Mouse (Mus musculus): ENCODE results near the gene Dlat. TPM values are rescaled to one million over a fixed set of nuclear protein-coding genes. Genes with fewer than 3 reads are reported as not detected.

Dlat gene
- total RNA-seq (2014; fragmentation: Nextera tagmentation) (60.6 and 61.3 TPM in 2 replicates), total RNA-seq (2017) (55.2 and 60.0 TPM in 2 replicates), polyA plus RNA-seq (2012) (36.1 and 47.2 TPM in 2 replicates)

- ATAC-seq (ENCODE audit: extremely low read depth, insufficient number of reproducible peaks, low FRiP score, poor library complexity, severe bottlenecking) = peak; percentile 45
- Histone ChIP-seq H3K9me3 (replicated peaks) (no peaks in the 10 kb centered on the region), H3K36me3 (replicated peaks) (peaks cover 26% of the 10 kb centered on the region), H3K4me1 (ENCODE audit: insufficient read depth, low read depth, low read length) (peaks cover 14% of the 10 kb centered on the region), H3K4me3 (ENCODE audit: low read depth, low read length) (peak within 1 kb of the TSS; percentile 95), H3K27me3 (ENCODE audit: insufficient read depth, low read length) (no peaks in the 10 kb centered on the region)
- DNase-seq (ENCODE audit: low spot score) = peak; percentile 93
- TF ChIP-seq GATA1 (IDR thresholded peaks at IDR 0.05; ENCODE audit: borderline replicate concordance, low read length) = no peak
- TF ChIP-seq CTCF (IDR thresholded peaks at IDR 0.05; ENCODE audit: low read depth, low read length) = no peak
- TF ChIP-seq GATA2 (IDR thresholded peaks at IDR 0.05; ENCODE audit: borderline replicate concordance, low read depth, low read length) = no peak
- no peak for TF ChIP-seq POLR2AphosphoS5 (IDR thresholded peaks at IDR 0.05; ENCODE audit: insufficient replicate concordance, low read depth, low read length)
- TF ChIP-seq TAL1 (conservative IDR thresholded peaks at IDR 0.05; ENCODE audit: low read depth, low read length) = no peak
Measured at GRCm38 (mm10) chr9:50659392-50660217, at the start of gene Dlat. Gene Dlat, minus strand, starts transcription at chr9:50659780.

- H3K4me1 ChIP-seq (ENCODE audit: insufficient read depth, low read depth, low read length) = no peaks in the 10 kb centered on the region
- TF ChIP-seq GATA2 (IDR thresholded peaks at IDR 0.05; ENCODE audit: borderline replicate concordance, low read depth, low read length) (no peak), GATA1 (IDR thresholded peaks at IDR 0.05; ENCODE audit: borderline replicate concordance, low read length) (no peak), TAL1 (conservative IDR thresholded peaks at IDR 0.05; ENCODE audit: low read depth, low read length) (no peak), CTCF (IDR thresholded peaks at IDR 0.05; ENCODE audit: low read depth, low read length) (no peak), POLR2AphosphoS5 (IDR thresholded peaks at IDR 0.05; ENCODE audit: insufficient replicate concordance, low read depth, low read length) (no peak)
- ATAC-seq (ENCODE audit: extremely low read depth, insufficient number of reproducible peaks, low FRiP score, poor library complexity, severe bottlenecking) (no peak), DNase-seq (ENCODE audit: low spot score) (no peak)
- no peaks in the 10 kb centered on the region for H3K36me3 ChIP-seq (replicated peaks)
- no peaks in the 10 kb centered on the region for H3K9me3 ChIP-seq (replicated peaks)
- peaks cover 12% of the 10 kb centered on the region for H3K27me3 ChIP-seq (ENCODE audit: insufficient read depth, low read length)
- H3K4me3 ChIP-seq (ENCODE audit: low read depth, low read length) = no peak overlapping the region
Measured at GRCm38 (mm10) chr9:50709108-50709507, 49.5 kb upstream of the Dlat start.

- H3K36me3 ChIP-seq (replicated peaks) = no peaks in the 10 kb centered on the region
- no peak for TF ChIP-seq GATA2 (IDR thresholded peaks at IDR 0.05; ENCODE audit: borderline replicate concordance, low read depth, low read length)
- TF ChIP-seq TAL1 (conservative IDR thresholded peaks at IDR 0.05; ENCODE audit: low read depth, low read length) = no peak
- TF ChIP-seq GATA1 (IDR thresholded peaks at IDR 0.05; ENCODE audit: borderline replicate concordance, low read length) = no peak
- no peak for TF ChIP-seq CTCF (IDR thresholded peaks at IDR 0.05; ENCODE audit: low read depth, low read length)
- TF ChIP-seq POLR2AphosphoS5 (IDR thresholded peaks at IDR 0.05; ENCODE audit: insufficient replicate concordance, low read depth, low read length) = no peak
- H3K9me3 ChIP-seq (replicated peaks) = no peaks in the 10 kb centered on the region
- ATAC-seq (ENCODE audit: extremely low read depth, insufficient number of reproducible peaks, low FRiP score, poor library complexity, severe bottlenecking) (no peak), DNase-seq (ENCODE audit: low spot score) (no peak)
- H3K4me3 ChIP-seq (ENCODE audit: low read depth, low read length) = no peak overlapping the region
- H3K4me1 ChIP-seq (ENCODE audit: insufficient read depth, low read depth, low read length) = no peaks in the 10 kb centered on the region
- peaks cover 21% of the 10 kb centered on the region for H3K27me3 ChIP-seq (ENCODE audit: insufficient read depth, low read length)
Measured at GRCm38 (mm10) chr9:50704907-50705306, 45.3 kb upstream of the Dlat start.

- Histone ChIP-seq H3K4me3 (ENCODE audit: low read depth, low read length) (no peak overlapping the region), H3K9me3 (replicated peaks) (no peaks in the 10 kb centered on the region), H3K36me3 (replicated peaks) (no peaks in the 10 kb centered on the region), H3K4me1 (ENCODE audit: insufficient read depth, low read depth, low read length) (peaks cover 2% of the 10 kb centered on the region), H3K27me3 (ENCODE audit: insufficient read depth, low read length) (peaks cover 53% of the 10 kb centered on the region)
- DNase-seq (ENCODE audit: low spot score) (no peak), ATAC-seq (ENCODE audit: extremely low read depth, insufficient number of reproducible peaks, low FRiP score, poor library complexity, severe bottlenecking) (no peak)
- no peak for TF ChIP-seq TAL1 (conservative IDR thresholded peaks at IDR 0.05; ENCODE audit: low read depth, low read length)
- TF ChIP-seq POLR2AphosphoS5 (IDR thresholded peaks at IDR 0.05; ENCODE audit: insufficient replicate concordance, low read depth, low read length) = no peak
- TF ChIP-seq GATA1 (IDR thresholded peaks at IDR 0.05; ENCODE audit: borderline replicate concordance, low read length) = no peak
- TF ChIP-seq GATA2 (IDR thresholded peaks at IDR 0.05; ENCODE audit: borderline replicate concordance, low read depth, low read length) = no peak
- TF ChIP-seq CTCF (IDR thresholded peaks at IDR 0.05; ENCODE audit: low read depth, low read length) = no peak
Measured at GRCm38 (mm10) chr9:50700921-50701691, 41.5 kb upstream of the Dlat start.

GRCm38 (mm10) chr9:50698418-50699409, 39.1 kb upstream of the Dlat start:
- DNase-seq (ENCODE audit: low spot score) = no peak
- Histone ChIP-seq H3K4me3 (ENCODE audit: low read depth, low read length) (no peak overlapping the region; the same call in 1 of the 2 replicates), H3K9me3 (replicated peaks) (no peaks in the 10 kb centered on the region), H3K36me3 (replicated peaks) (no peaks in the 10 kb centered on the region), H3K4me1 (ENCODE audit: insufficient read depth, low read depth, low read length) (peaks cover 2% of the 10 kb centered on the region), H3K27me3 (ENCODE audit: insufficient read depth, low read length) (peaks cover 58% of the 10 kb centered on the region)
- no peak for ATAC-seq (ENCODE audit: extremely low read depth, insufficient number of reproducible peaks, low FRiP score, poor library complexity, severe bottlenecking)
- TF ChIP-seq TAL1 (conservative IDR thresholded peaks at IDR 0.05; ENCODE audit: low read depth, low read length) = no peak
- TF ChIP-seq GATA1 (IDR thresholded peaks at IDR 0.05; ENCODE audit: borderline replicate concordance, low read length) = no peak
- no peak for TF ChIP-seq GATA2 (IDR thresholded peaks at IDR 0.05; ENCODE audit: borderline replicate concordance, low read depth, low read length)
- no peak for TF ChIP-seq CTCF (IDR thresholded peaks at IDR 0.05; ENCODE audit: low read depth, low read length)
- TF ChIP-seq POLR2AphosphoS5 (IDR thresholded peaks at IDR 0.05; ENCODE audit: insufficient replicate concordance, low read depth, low read length) = no peak

All from G1E (cell line).